Mouse (Mus musculus) cerebral cortex, adult 2 months (tissue): ENCODE results near the gene Scn4b.

Experiments
- WGBS: fragments of 180-500 bp; shearing (Covaris S2); methylation state at CpG from one replicate; pipeline ENCODE4 v1.1.7; 2018; 5-methylcytosine and 5-hydroxymethylcytosine counted together

Scn4b gene

DNA sequence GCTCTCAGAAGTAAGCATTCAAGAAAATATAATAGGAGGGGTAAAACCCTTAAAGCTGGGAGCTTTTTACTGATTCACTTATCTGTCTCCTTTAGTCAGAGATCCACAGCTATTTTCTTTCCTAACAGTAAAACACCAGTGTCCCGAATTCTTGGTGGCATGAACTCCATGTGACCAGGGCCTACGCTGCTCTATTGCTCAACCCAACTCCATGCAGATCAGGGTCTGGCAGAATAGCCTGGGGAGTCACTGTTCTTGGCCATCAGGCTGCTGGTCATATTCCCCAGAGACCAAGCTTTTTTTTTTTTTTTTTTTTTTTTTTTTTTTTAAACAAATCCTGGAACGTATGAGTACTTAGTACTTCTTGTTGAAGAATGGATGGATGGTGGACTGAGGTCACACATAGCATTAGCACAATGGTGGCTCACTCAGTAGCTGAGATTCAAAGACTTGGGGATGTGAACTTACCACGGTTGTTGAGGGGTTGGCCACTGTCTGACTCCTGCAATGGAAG is 51.5 kb downstream of the Scn4b start:
- 85% methylated on average over 4 of the region's 4 CpGs for WGBS

DNA sequence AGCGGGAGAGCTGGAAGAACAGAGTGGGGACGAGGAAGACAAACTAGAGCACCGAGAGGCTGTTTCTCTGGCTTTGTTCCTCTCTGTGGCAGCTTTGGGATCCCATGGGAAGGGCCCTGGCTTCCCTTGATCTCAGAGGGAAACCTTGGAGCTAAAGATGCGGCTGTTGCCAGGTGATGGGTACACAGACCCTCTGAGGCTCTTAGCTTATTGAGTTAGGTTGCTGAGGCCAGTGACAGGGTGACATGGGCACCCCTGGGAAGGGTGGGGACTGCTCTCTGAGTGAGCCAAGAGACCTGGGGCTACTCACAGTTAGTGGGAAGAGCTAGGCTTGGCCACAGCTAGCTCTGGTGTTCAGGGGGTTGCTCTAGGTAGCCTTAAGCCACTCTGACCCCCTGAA is 57.3 kb downstream of the Scn4b start:
- WGBS = 81% methylated on average over 4 of the region's 4 CpGs

DNA sequence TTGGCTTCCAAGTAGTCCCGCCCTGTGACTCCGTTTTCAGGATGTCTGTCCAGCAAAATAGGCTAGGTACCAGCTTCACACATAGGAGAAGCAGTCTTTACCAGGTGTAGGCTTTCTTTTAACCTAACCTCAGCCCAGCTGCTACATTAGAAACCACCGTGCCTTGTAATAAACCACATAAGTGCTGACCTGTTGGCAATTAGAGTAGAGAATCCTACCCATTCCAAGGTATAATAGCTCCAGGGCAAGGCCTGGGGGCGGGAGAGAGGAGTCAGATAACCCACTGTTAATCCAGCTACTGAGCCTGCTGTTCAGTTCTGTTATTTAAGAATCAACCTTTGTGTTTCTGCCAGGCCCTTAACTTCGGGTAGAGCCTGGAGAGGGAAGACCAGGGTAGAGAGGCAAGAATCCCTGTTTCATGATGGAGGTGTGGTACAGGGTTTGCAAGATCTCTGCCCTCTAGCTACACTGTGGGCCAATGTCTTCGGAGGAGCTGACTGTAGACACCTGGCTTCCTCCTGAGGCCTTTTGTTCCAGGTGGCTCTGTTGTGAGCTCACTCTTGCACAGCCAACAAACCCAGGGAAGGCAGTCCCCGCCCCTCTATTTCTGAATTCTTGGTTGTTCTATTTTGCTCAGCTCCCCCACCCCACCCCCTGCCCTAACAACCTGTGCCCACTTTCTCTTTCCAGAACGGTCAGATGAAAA is 58.1 kb downstream of the Scn4b start:
- WGBS = 82% methylated on average over 8 of the region's 8 CpGs

DNA sequence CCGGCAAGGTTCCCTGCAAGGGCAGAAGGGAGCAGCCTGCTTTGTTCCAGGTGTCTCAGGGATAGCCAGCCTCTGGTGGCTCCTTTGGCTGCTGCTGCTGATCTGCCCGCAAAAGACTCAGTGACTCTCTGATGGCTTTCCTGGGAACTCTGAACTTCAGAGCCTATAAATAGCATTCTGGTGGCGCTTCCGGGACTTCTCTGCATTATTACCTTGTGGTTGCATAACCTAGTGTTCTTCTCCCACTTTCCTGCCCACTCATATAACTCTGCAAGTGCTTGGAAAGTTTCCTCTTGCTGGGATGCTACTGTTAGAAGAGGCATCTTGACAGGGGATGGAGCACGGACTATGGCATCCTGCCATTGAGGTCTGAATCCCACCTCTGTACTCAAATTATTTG is 59.4 kb downstream of the Scn4b start:
- 69% methylated on average over 5 of the region's 5 CpGs for WGBS

DNA sequence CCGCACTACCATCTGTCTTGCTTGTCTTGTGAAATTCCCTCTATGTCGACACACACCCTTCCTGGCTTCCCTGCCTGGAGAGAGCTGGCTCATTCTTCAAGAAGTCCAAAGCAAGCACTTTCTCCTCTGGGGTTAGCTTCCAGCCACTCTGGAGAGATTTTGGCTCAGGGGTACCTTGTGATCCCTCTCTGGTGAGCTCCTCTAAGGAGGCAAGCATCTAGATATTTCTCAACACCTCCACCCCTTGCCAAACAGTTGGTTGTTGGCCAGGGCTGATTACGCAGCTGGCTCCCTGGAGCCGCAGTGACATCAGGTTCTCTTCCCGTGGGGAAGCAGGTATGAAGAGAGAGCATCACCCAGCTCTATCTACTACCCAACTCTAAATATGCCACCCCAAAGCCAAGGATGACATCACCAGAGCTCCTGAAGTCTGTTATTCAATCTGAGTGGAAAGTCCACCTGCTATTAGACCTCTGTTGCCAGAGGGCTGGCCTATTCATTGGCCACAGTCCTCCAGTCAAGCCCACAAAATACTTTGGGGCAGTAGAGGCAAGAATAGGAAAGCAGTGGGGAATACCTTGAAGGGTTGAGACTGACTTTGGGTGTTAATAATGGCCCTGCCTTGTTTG is 63.2 kb downstream of the Scn4b start:
- WGBS = 68% methylated on average over 5 of the region's 5 CpGs

DNA sequence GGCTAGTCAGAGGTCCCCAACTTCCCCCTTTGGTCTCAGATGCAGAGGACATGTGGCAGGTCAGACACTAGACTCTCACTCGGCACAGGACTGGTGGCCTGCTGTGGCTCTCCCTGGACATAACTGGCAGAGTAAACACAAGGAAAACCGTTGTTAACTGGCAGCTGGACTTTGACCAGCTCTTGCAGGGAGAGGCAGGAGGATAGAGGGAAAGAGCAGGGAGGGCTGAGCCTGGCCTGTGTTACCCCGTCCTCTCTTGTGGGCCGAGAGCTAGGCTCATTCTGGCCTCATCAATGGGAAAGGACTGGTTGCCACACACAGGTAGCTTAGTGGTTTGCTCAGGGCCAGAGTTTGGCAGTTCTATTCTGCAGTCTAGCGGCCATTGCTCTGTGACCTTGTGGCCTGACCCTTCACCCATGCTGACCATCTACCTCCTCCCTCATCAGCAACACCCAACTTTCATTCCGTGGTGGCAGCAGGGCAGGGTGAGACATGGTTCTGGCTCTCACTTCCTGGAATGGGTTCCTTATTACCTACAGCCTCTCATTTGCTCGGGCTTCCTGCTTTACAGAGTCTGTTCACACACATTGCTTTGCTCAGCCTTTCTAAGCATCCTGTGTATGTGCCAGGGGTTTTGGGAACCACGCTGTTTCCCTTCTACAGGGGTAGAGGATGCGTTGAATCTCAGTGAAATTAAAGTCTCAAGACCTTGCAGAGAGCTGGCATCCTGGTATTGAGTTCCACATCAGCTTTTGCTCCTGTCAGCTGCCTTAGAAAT is 64.0 kb downstream of the Scn4b start:
- WGBS = 69% methylated on average over 9 of the region's 9 CpGs
